In genomic region chr17:50331171-50332011, GRCm38 (mm10) we compare ENCODE assay signal across 7 mouse cellular contexts. TPM values are rescaled to one million over a fixed set of nuclear protein-coding genes. Genes with fewer than 3 reads are reported as not detected.
A peak's percentile ranks its signal among the peaks of the same experiment; 100 is the strongest.
DNase-seq lines count a peak whose midpoint lies in the region; ATAC-seq lines count a peak whose summit lies in the region.

No protein-coding gene starts in this region.

- no peak overlapping the region for H3K9ac ChIP-seq in kidney, embryonic 14.5 days (ENCODE audit: low read depth, low read length)

- no peak overlapping the region for H3K4me2 ChIP-seq in kidney, embryonic 14.5 days (replicated peaks; ENCODE audit: low read depth, low read length)

- WGBS in kidney, embryonic 14.5 days: 33% methylated on average over 8 of the region's 8 CpGs

- no peaks in the 10 kb centered on the region for H3K9me3 ChIP-seq in kidney, embryonic 14.5 days (ENCODE audit: control insufficient read depth, low read length)
- no peaks in the 10 kb centered on the region for H3K9me3 ChIP-seq in megakaryocyte, embryonic 14.5 days

- no peaks in the 10 kb centered on the region for H3K36me3 ChIP-seq in kidney, embryonic 14.5 days (ENCODE audit: control insufficient read depth, insufficient read depth, low read length)
- no peaks in the 10 kb centered on the region for H3K36me3 ChIP-seq in megakaryocyte, embryonic 14.5 days (replicated peaks; ENCODE audit: low read length)

- no peaks in the 10 kb centered on the region for H3K27me3 ChIP-seq in kidney, embryonic 14.5 days (ENCODE audit: control insufficient read depth, insufficient read depth, low read length)
- peaks cover 1% of the 10 kb centered on the region for H3K27me3 ChIP-seq in megakaryocyte, embryonic 14.5 days (replicated peaks)

- ATAC-seq in kidney, embryonic 14.5 days (ENCODE audit: low FRiP score, low TSS enrichment): no peak
- ATAC-seq in cerebellum, adult (ENCODE audit: insufficient number of reproducible peaks, low FRiP score, low TSS enrichment): no peak

- H3K27ac ChIP-seq in kidney, embryonic 14.5 days (ENCODE audit: low read depth, low read length): peak overlapping the region; percentile 30; the same call in 1 of the 2 replicates

- DNase-seq in T-cell, adult 2 months (ENCODE audit: low spot score): peak; percentile 81
- DNase-seq in heart, adult 18-20 months: peak; percentile 18 to 30
- no peak for DNase-seq in cerebellum, postnatal 36 days
- DNase-seq in adipocyte (ENCODE audit: low spot score): no peak

- H3K4me3 ChIP-seq in kidney, embryonic 14.5 days (ENCODE audit: low read length): no peak overlapping the region
- H3K4me3 ChIP-seq in megakaryocyte, embryonic 14.5 days (replicated peaks): peak overlapping the region; percentile 79

- H3K4me1 ChIP-seq in kidney, embryonic 14.5 days (ENCODE audit: control insufficient read depth, insufficient read depth, low read length): no peaks in the 10 kb centered on the region
- peaks cover 6% of the 10 kb centered on the region for H3K4me1 ChIP-seq in megakaryocyte, embryonic 14.5 days

RNA-seq across cellular contexts. Expression of gene Dazl, which starts 38.0 kb away (rescaled TPM):
- total RNA-seq in heart, adult 18-20 months (2021): under 1 TPM in 1 of 2 experiments, not detected in 1; 0.49 TPM
- polyA plus RNA-seq in kidney, embryonic 14.5 days (2014; fragmentation: Nextera tagmentation; extraction: Ambion mirVana): not detected in 2 replicates
- polyA plus RNA-seq in megakaryocyte, embryonic 14.5 days (2012; ENCODE audit: insufficient read depth, low replicate concordance): not detected in 2 replicates

Comparison
In these comparisons a context has a peak if more than half of its experiments do, and no peak if none do; other contexts are left out.
1. DNase-seq: peak in T-cell, adult 2 months (single experiment) and heart, adult 18-20 months (2 of 2); none in cerebellum, postnatal 36 days (0 of 2) and adipocyte (single experiment).